Mouse (Mus musculus) E14TG2a.4 (cell line): Measurements from ENCODE around the gene Adgrl1.
A peak's percentile ranks its signal among the peaks of the same experiment; 100 is the strongest.

ENCODE experiments used
- H3K27me3 ChIP-seq: 2 replicates; pipeline ENCODE4 v1.6.1; 2014; ENCODE audit warnings: low read length, control low read depth; ENCODE audit not compliant: insufficient read depth
- H3K36me3 ChIP-seq: 2 replicates; pipeline ENCODE4 v1.6.1; 2014; ENCODE audit warnings: low read length, control low read depth; ENCODE audit not compliant: insufficient read depth
- H3K4me1 ChIP-seq: replicated peaks from 2 replicates; pipeline ENCODE4 v1.6.1; 2014; ENCODE audit warnings: low read depth, low read length, control low read depth
- H3K4me3 ChIP-seq: replicated peaks from 2 replicates; pipeline ENCODE4 v1.5.1; 2014; ENCODE audit warnings: mild to moderate bottlenecking, low read length
- H3K9me3 ChIP-seq: 2 replicates; pipeline ENCODE4 v1.6.1; 2014; ENCODE audit warnings: low read length, control low read depth
- CTCF ChIP-seq: conservative IDR thresholded peaks from 2 replicates; pipeline ENCODE4 v1.5.1; 2014; ENCODE audit warnings: low read length
- NANOG ChIP-seq: IDR thresholded peaks from 2 replicates; pipeline ENCODE4 v1.6.1; 2014; ENCODE audit warnings: borderline replicate concordance, low read length, mixed read lengths
- POU5F1 ChIP-seq: IDR thresholded peaks from 2 replicates; pipeline ENCODE4 v1.6.1; 2014; ENCODE audit warnings: low read length, borderline replicate concordance

Adgrl1 gene

GRCm38 (mm10) chr8:83898985-83899362 lies 931 bp upstream of the Adgrl1 start:
- Histone ChIP-seq H3K27me3 (peaks cover 31% of the 10 kb centered on the region), H3K4me3 (peak overlapping the region; percentile 96), H3K36me3 (peaks cover 4% of the 10 kb centered on the region), H3K9me3 (peaks cover 6% of the 10 kb centered on the region), H3K4me1 (peaks cover 58% of the 10 kb centered on the region)
- no peak for TF ChIP-seq POU5F1
- TF ChIP-seq NANOG = no peak
- no peak for TF ChIP-seq CTCF

- TF ChIP-seq POU5F1 (no peak), NANOG (no peak), CTCF (no peak)
- Histone ChIP-seq H3K9me3 (no peaks in the 10 kb centered on the region), H3K36me3 (peaks cover 16% of the 10 kb centered on the region), H3K4me3 (peak overlapping the region; percentile 96), H3K4me1 (peaks cover 72% of the 10 kb centered on the region), H3K27me3 (peaks cover 18% of the 10 kb centered on the region)
Measured at GRCm38 (mm10) chr8:83900266-83900956, 506 bp downstream of the Adgrl1 start.

- peaks cover 21% of the 10 kb centered on the region for H3K36me3 ChIP-seq
- H3K4me3 ChIP-seq = peak overlapping the region; percentile 96
- H3K4me1 ChIP-seq = peaks cover 71% of the 10 kb centered on the region
- no peak for TF ChIP-seq CTCF
- no peak for TF ChIP-seq POU5F1
- TF ChIP-seq NANOG = no peak
- no peaks in the 10 kb centered on the region for H3K9me3 ChIP-seq
- peaks cover 14% of the 10 kb centered on the region for H3K27me3 ChIP-seq
Measured at GRCm38 (mm10) chr8:83900957-83901270, 1.0 kb downstream of the Adgrl1 start.

GRCm38 (mm10) chr8:83901566-83902485 lies 1.9 kb downstream of the Adgrl1 start:
- Histone ChIP-seq H3K4me3 (peak overlapping the region; percentile 96), H3K27me3 (peaks cover 6% of the 10 kb centered on the region; the same call in 1 of the 2 replicates), H3K4me1 (peaks cover 62% of the 10 kb centered on the region), H3K9me3 (peaks cover 2% of the 10 kb centered on the region; the same call in 1 of the 2 replicates), H3K36me3 (peaks cover 31% of the 10 kb centered on the region)
- TF ChIP-seq CTCF = no peak
- no peak for TF ChIP-seq NANOG

GRCm38 (mm10) chr8:83902961-83903666 lies 3.2 kb downstream of the Adgrl1 start:
- Histone ChIP-seq H3K4me1 (peaks cover 50% of the 10 kb centered on the region), H3K9me3 (peaks cover 15% of the 10 kb centered on the region), H3K4me3 (peak overlapping the region; percentile 96), H3K36me3 (peaks cover 43% of the 10 kb centered on the region), H3K27me3 (peaks cover under 1% of the 10 kb centered on the region; the same call in 1 of the 2 replicates)
- TF ChIP-seq NANOG (no peak), CTCF (peak; percentile 36)

GRCm38 (mm10) chr8:83908583-83908982 lies 8.7 kb downstream of the Adgrl1 start:
- Histone ChIP-seq H3K36me3 (peaks cover 88% of the 10 kb centered on the region), H3K4me3 (no peak overlapping the region), H3K27me3 (no peaks in the 10 kb centered on the region), H3K4me1 (peaks cover 72% of the 10 kb centered on the region), H3K9me3 (peaks cover 16% of the 10 kb centered on the region)
- no peak for TF ChIP-seq CTCF
- TF ChIP-seq POU5F1 = no peak
- no peak for TF ChIP-seq NANOG

- peaks cover 72% of the 10 kb centered on the region for H3K4me1 ChIP-seq
- TF ChIP-seq POU5F1 (no peak), CTCF (no peak), NANOG (no peak)
- H3K36me3 ChIP-seq = peaks cover 83% of the 10 kb centered on the region
- no peaks in the 10 kb centered on the region for H3K27me3 ChIP-seq
- H3K9me3 ChIP-seq = peaks cover 16% of the 10 kb centered on the region
- H3K4me3 ChIP-seq = no peak overlapping the region
Measured at GRCm38 (mm10) chr8:83909311-83909710, 9.4 kb downstream of the Adgrl1 start.
